Mouse (Mus musculus): Measurements from ENCODE around the gene Mmp7.

Gene Mmp7

DNA sequence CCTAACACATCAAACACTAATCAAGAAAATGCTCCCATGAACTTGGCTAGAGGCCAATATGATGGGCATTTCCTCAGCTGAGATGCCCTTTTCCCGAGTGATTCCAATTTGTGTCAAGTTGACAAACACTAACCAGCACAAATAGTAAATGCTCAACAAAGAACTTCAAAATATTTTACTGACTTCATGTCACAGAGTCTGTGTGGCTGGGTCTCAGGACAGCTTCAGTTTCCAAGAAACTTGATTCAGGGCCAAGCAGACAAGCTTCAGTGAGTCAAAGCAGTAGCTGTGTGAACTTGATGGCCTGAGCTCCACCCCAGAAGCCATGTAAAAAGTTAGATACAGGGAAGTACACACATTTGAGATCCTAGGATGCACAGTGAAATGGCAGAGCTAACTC lies 52.3 kb downstream of the Mmp7 start:
- DNase-seq (ENCODE audit: low spot score): no peak

GRCm38 (mm10) chr9:7748881-7749280 lies 57.0 kb downstream of the Mmp7 start:
- no peak for DNase-seq (ENCODE audit: low spot score)

Measured in lung, postnatal 25 days (tissue).